Mouse (Mus musculus) ovary, adult 18-20 months (tissue): ENCODE results near the gene Olfr1133.
"Not testable (repeated sequence)": the region's sequence is repeated elsewhere in the genome, so short reads cannot be mapped to it uniquely, and the experiment has no call there.

Experiments
- DNase-seq: peaks from one replicate; pipeline ENCODE4 v3.0.0; 2022; ENCODE audit warnings: low spot score, mixed read lengths

Gene Olfr1133

GRCm38 (mm10) chr2:87647274-87647673, at the start of gene Olfr1133:
Olfr1133 (minus strand) TSS chr2:87647374.
- DNase-seq = no peak

DNA sequence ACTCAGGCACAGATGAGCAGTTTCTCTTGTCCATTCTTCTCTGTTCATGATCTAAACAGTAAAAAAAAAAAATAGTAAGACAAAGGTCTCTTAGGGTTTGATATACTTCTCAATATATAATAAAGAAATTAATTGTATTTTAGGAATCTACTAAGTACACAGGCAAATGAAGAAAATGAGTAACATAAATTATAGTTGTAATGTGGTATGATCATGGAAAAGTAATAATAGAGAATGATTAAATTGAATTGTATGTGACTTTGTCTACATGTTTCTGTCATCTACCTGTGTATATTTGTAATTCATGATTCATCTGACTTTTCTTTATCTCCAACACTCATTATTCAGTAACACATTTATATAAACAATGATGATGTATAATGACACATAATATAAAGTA, 46.7 kb upstream of the Olfr1133 start, which contains the start of gene Olfr1136:
Gene Olfr1136 (minus strand): TSS at position 101 of the 400 bp plus-strand sequence.
- DNase-seq = no peak

DNA sequence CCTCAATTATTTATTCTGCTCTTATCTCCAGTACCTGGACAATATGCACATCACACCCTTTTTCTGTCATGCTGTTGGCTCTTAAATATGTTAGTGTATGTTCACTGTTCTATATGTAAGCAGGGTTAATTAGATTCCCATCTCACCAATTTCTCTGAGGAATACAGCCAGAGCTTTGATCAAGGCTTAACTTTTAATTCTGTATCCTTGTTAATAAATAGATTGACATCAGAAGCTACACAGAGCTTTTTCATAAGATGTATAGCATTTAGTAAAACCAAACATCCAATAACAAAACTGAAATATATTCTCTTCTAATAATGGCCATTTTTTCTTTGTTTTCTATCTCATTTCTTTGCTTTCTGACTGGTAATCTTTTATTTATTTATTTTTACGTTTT, 26.4 kb upstream of the Olfr1133 start, which contains the start of gene Olfr1135:
Gene Olfr1135 (minus strand): TSS at position 101 of the 400 bp plus-strand sequence.
- DNase-seq = no peak

- DNase-seq = no peak
Measured at GRCm38 (mm10) chr2:87658360-87658759, 11.2 kb upstream of the Olfr1133 start, which contains the start of gene Olfr1134. Olfr1134 (minus strand) TSS chr2:87658460.

DNA sequence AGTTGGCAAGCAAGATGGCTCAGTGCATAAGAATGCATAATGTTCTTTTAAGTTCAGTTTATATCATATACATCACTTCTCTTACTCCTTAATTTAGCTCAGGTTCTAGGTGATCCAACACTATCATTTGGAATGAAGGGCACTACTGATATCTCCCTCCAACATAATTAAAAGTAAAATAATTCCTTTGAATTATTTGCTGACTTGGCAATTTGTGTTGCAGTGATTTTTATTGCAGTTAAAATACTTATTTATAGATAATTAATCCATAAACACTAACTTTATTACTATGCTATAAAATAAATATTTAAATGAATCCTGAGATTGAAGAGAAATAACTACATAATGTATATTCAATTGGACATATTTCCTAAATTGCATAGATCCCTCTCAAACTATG, 4.7 kb downstream of the Olfr1133 start:
- no peak for DNase-seq

DNA sequence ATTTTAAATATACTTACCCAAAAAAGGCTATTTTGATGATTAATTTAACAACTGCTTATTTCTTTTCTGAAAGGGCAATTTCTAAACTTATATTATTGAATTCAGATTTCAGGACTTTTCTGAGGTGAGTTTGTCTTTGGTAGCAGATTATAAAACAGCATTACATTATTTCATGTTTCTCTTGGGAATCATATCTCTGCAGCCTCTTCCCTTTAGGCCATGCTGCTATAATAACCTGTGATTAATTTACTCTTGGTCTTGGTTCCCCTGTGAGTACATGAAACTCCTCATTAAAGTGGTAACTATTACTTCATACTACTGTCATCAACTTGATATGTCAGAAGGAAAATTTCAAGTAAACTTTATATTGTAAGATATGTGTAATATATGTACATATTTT, 9.7 kb downstream of the Olfr1133 start, which contains the start of gene Olfr1132:
Gene Olfr1132 (minus strand): TSS at position 101 of the 400 bp plus-strand sequence.
- DNase-seq = no peak

GRCm38 (mm10) chr2:87626804-87627203, 20.4 kb downstream of the Olfr1133 start, which contains the start of gene Olfr1131:
Olfr1131 (plus strand) TSS chr2:87627104.
- DNase-seq = no peak

- DNase-seq = not testable (repeated sequence)
Measured at GRCm38 (mm10) chr2:87605912-87606311, 41.3 kb downstream of the Olfr1133 start, which contains the start of gene Olfr1130. Olfr1130 (plus strand) TSS chr2:87606212.
